ENCODE assay signal across 15 mouse cellular contexts in the genomic region with DNA sequence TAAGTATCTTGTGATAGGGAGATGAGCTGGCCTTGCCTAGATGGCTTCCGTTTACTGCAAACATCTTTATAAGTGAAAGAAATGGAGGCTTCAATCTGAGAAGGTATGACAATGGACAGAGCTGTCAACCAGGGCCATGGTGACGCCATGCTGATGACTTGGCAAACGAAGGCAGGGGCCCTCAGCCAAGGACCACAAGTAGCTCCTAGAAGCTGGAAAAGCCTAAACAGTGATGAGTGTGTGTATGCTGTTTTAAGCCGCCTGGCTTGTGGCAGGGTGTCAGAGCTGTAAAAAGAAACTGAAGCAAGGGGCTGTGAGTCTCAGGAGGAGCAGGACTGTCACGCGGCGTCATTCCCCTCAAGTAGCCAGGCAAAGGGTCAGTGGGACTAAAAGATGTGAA.
A peak's percentile ranks its signal among the peaks of the same experiment; 100 is the strongest.
DNase-seq lines count a peak whose midpoint lies in the region.
"Had no signal": no experiment of that assay in that cellular context is flagged by ENCODE, and none has a peak within 500 bp of the region (broad histone marks: within the 10 kb centered on the region; RNA-seq: fewer than 3 reads in every experiment).

No protein-coding gene starts in this region.

- H3K36me3 ChIP-seq in heart, embryonic 10.5 days, result no peaks in the 10 kb centered on the region
- H3K36me3 ChIP-seq: limb, embryonic 13.5 days; neural tube, embryonic 13.5 days; stomach, embryonic 15.5 days had no signal

- H3K4me3 ChIP-seq in heart, embryonic 10.5 days, result no peak overlapping the region
- H3K4me3 ChIP-seq: limb, embryonic 13.5 days; neural tube, embryonic 13.5 days; stomach, embryonic 15.5 days had no signal

- peaks cover 10% of the 10 kb centered on the region; the same call in 1 of the 2 replicates for H3K27me3 ChIP-seq in heart, embryonic 10.5 days (ENCODE audit: insufficient read depth, poor library complexity, severe bottlenecking)
- H3K27me3 ChIP-seq: stomach, embryonic 15.5 days had no signal

- H3K4me1 ChIP-seq in heart, embryonic 10.5 days, result peaks cover 27% of the 10 kb centered on the region

- H3K9me3 ChIP-seq in heart, embryonic 10.5 days, result no peaks in the 10 kb centered on the region
- H3K9me3 ChIP-seq: limb, embryonic 13.5 days; neural tube, embryonic 13.5 days; stomach, embryonic 15.5 days had no signal

- H3K27ac ChIP-seq in heart, embryonic 10.5 days, result no peak overlapping the region
- H3K27ac ChIP-seq: limb, embryonic 13.5 days; liver, embryonic 14.5 days; macrophage; neural tube, embryonic 13.5 days; stomach, embryonic 15.5 days had no signal

- 67% methylated on average over 7 of the region's 7 CpGs for WGBS in heart, embryonic 10.5 days

- peak; percentile 96 for DNase-seq in heart, adult 11 months
- no peak for DNase-seq in heart, embryonic 10.5 days (ENCODE audit: low spot score)
- DNase-seq in lung, postnatal 10 days, result peak; percentile 55
- DNase-seq in lung, postnatal 25 days (ENCODE audit: low spot score), result no peak
- peak; percentile 63 for DNase-seq in heart, adult 8-10 months (ENCODE audit: low spot score)
- peak; percentile 10 for DNase-seq in lung, postnatal 36 days
- no peak for DNase-seq in spleen, postnatal 36 days (ENCODE audit: low spot score in 2 of 2)
- no peak for DNase-seq in adrenal gland, adult 2 months
- DNase-seq: right cerebral cortex, postnatal 25 days; thymus, adult 2 months had no signal

Comparison
In these comparisons a context has a peak if more than half of its experiments do, and no peak if none do; other contexts are left out.
1. DNase-seq: peak in heart, adult 11 months (single experiment), lung, postnatal 10 days (single experiment), heart, adult 8-10 months (single experiment) and lung, postnatal 36 days (single experiment); none in heart, embryonic 10.5 days (single experiment), lung, postnatal 25 days (single experiment), spleen, postnatal 36 days (0 of 2) and adrenal gland, adult 2 months (single experiment).